Mouse (Mus musculus) granulocyte monocyte progenitor cell, adult 5-6 weeks (primary cell): ENCODE measurements around the gene Rasgrp3. TPM values are rescaled to one million over a fixed set of nuclear protein-coding genes. Genes with fewer than 3 reads are reported as not detected.
"Not testable (repeated sequence)": the region's sequence is repeated elsewhere in the genome, so short reads cannot be mapped to it uniquely, and the experiment has no call there.

Experiments
- ATAC-seq: replicated peaks from 2 replicates; pipeline ENCODE4 v1.8.0; 2016; ENCODE audit warnings: mild to moderate bottlenecking, moderate TSS enrichment, inconsistent platforms; ENCODE audit not compliant: poor library complexity, severe bottlenecking
- total RNA-seq, 2 experiments: library from RNA; stranded (forward) in 1 of 2; stranded (reverse) in 1 of 2; fragments of 200-712, 200-1000 nt in 1 of 2; fragments of >200 nt in 1 of 2; fragmentation: Nextera tagmentation in 1 of 2; gene quantifications; 2 replicates each; pipeline ENCODE4 v1.2.3; 2014 to 2017

The Rasgrp3 gene
- total RNA-seq, 2 experiments from 2014 or later: not detected

GRCm38 (mm10) chr17:75456096-75456495 lies 20.4 kb downstream of the Rasgrp3 start:
- ATAC-seq: not testable (repeated sequence)

DNA sequence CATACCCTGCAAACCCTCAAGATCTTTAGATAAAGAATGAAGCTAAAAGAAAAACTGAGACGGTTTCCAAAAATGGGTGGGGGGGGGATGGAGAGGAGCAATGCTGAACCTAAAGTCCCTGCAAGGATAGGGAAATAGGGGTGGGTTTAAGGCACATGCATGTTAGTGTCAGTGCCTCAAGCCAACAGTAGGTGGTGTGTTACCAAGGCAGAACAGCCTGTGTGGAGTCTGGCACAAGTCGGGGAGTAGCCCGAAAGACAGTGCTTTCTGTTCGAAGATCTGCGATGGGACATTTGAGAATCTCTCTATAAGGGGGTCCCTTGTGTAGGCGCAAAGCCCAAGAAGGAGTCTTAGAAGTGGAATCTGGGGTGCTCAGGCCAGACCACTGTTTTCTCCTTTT lies 24.9 kb downstream of the Rasgrp3 start:
- no peak for ATAC-seq

DNA sequence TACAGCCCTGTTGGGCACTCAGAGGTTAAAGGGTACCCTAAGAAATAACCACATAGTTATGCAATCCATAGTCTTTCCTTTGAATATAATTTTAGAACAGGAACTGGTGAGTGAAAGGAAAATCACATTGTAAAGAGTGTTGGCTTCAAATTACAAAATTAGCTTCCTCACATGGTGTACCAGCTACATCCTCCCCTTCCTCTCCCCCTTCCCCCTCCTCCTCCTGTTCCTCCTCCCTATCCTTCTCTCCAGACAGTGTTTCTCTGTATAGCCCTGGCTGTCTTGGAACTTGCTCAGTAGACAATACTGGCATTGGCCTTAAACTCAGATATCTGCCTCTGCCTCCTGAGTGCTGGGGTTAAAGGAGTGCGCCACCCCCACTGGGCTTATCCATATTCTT lies 26.1 kb downstream of the Rasgrp3 start:
- ATAC-seq: peak; percentile 86

DNA sequence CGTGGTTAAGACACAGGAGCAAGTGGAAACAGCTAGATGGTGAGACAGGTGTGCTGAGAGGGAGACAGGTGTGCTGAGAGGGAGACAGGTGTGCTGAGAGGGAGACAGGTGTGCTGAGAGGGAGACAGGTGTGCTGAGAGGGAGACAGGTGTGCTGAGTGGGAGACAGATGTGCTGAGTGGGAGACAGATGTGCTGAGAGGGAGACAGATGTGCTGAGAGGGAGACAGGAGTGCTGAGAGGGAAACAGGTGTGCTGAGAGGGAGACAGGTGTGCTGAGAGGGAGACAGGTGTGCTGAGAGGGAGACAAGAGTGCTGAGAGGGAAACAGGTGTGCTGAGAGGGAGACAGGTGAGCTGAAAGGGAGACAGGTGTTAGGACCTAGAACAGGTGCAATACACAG lies 27.5 kb downstream of the Rasgrp3 start:
- not testable (repeated sequence) for ATAC-seq

DNA sequence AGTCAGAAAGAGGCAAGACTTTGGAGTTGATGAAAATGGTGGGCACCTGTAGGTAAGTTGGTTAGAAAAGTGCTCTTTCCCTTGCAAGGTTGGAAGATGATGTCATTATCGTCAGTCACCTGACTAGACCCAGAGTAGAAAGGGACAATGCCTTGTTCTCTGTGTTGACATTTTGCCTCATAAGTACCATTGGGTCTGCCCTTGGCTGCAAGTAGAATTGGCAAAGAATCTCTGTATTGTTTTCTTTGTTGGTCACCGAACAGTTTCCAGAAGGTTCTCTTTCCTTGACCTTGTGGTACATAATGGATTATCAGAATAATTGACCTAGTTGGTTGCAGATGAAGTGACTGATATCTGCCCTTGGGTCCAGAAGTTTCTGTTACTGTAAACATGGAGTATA lies 27.9 kb downstream of the Rasgrp3 start:
- ATAC-seq: no peak

DNA sequence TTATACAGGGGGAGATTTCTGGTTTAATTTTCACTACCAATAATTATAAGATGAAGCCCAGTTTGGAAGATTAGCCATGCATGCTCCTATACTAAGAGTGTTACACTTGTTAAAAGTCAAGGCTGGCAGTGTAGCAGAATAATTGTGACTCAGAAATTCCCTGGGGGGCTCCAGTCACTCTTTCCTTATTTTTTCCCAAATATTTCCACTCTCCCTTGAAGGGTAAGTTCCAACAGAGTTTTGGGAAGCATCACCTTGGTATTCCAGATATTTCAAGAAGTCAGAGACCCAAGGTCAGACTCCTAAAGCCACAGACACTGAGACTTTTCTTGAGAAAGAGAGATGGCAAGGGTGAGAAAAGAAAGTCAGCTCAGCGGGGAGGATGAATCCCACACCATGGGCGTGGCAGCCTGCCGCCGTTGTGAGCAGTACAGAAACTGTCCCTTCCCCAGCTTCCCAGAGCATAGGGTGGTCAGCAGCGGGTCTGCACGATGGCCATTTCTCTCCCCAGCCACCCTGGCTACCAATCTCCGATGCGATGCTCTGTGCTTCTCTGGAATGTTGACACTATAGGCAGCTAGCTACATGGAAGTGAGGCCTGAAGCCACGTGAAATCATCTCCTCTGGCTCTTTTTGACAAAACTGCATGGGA lies 28.8 kb downstream of the Rasgrp3 start:
- ATAC-seq: no peak

- ATAC-seq: peak; percentile 62
Observed at GRCm38 (mm10) chr17:75464983-75465634, 29.4 kb downstream of the Rasgrp3 start.

GRCm38 (mm10) chr17:75465635-75465997 lies 29.9 kb downstream of the Rasgrp3 start:
- ATAC-seq: no peak

- ATAC-seq: peak; percentile 28; the same call in 1 of the 2 replicates
Observed at GRCm38 (mm10) chr17:75466948-75467347, 31.3 kb downstream of the Rasgrp3 start.

DNA sequence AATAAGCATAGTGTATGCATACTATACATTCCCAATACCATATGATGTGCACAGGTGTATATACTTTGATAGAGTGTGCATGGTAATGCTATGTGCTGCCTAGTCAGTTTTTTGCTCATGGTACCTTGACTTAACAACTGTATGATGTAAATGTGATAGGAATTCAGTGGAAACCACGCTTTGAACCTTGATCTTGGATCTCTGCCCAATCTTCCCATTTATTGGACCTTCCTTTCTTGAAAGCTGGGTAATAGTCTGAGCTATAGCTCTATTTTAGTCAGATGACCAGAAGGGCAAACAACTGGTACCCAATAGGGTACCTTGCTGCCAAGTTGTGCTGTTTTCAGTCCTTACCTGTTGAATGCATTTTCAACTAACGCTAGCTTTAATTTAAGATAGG lies 31.8 kb downstream of the Rasgrp3 start:
- ATAC-seq: no peak

GRCm38 (mm10) chr17:75468479-75469114 lies 32.9 kb downstream of the Rasgrp3 start:
- no peak for ATAC-seq

GRCm38 (mm10) chr17:75470325-75470724 lies 34.6 kb downstream of the Rasgrp3 start:
- no peak for ATAC-seq

DNA sequence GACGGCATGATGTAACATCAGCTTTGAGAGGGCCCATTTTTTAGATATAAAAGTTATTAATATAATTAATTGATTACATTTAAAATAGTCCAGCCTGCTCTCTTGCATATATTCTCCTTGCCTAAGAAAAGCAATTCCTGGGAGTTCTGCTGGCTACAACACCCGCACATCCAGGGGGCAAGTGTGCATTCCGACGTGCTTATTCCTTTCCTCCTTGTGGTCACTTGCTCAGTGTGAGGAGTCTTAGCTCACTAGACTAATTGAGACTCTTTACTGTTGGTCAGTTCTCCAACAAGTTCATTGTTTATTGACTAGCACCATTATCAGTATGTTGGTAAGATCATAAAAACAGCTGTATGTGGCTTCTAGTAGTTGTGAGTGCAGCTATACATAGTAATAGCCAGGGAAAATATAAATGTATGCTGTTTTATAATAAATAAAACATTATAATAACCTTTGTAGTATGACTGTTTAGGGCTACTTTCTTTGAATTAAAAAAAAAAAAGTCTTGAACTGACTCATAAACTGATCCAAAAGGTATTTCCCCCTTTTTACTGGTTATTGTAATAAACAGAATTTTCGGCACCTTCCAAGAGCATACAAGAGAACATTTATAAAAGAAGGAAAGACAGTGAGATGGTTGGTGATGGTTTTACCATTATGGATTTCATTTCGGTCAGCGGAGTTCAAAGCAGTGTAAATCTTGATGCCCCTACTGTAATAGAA lies 35.4 kb downstream of the Rasgrp3 start:
- no peak for ATAC-seq

GRCm38 (mm10) chr17:75471644-75472253 lies 36.1 kb downstream of the Rasgrp3 start:
- no peak for ATAC-seq

GRCm38 (mm10) chr17:75472379-75472778 lies 36.7 kb downstream of the Rasgrp3 start:
- peak; percentile 72 for ATAC-seq

- no peak for ATAC-seq
Observed at GRCm38 (mm10) chr17:75475985-75476384, 40.3 kb downstream of the Rasgrp3 start.

GRCm38 (mm10) chr17:75476736-75477416 lies 41.2 kb downstream of the Rasgrp3 start:
- ATAC-seq: no peak

GRCm38 (mm10) chr17:75477655-75478054 lies 42.0 kb downstream of the Rasgrp3 start:
- ATAC-seq: peak; percentile 65

DNA sequence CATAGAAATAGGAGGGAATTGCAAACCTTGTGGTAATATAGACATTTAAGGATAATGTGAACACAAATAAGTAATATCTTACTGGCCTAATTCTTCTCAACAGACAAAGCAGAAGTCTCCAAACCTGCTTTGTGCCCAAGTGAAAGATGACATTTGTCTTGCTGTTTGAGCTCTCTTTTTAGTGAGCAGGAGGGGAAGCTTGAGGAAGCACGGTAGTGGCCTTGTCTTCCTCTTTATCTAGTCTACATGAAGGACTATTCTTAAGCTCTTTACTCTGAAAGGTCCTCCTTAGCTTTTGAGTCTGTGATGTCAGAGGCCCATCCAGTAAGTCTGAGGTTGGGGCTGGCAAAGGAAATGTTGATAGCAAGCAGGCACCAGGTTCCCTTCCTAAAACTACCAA lies 43.1 kb downstream of the Rasgrp3 start:
- ATAC-seq: peak; percentile 24; the same call in 1 of the 2 replicates

DNA sequence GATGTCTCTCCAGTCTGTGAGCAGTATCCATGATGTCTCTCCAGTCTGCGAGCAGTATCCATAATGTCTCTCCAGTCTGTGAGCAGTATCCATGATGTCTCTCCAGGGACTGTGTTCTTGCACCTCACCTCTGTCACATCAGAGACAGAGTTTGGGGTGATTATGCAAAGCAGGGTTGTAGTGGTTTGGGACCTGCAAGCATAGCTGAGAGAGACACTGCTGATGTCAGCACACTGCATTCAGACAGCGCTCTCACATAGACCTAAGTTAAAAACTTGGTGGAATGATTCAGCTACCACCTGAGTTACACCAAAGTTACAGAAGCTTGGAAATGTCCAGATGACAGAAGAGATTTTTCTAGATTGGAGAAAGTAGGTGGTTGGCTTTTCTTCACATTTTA lies 44.0 kb downstream of the Rasgrp3 start:
- ATAC-seq: no peak
